Mouse (Mus musculus) frontal cortex, adult (tissue): ENCODE measurements around the gene Neurod2.

Experiments used
- ATAC-seq: cut with Nextera tagmentation; 2 replicates; pipeline ENCODE4 v1.9.2; 2017; ENCODE audit warnings: mild to moderate bottlenecking, moderate library complexity, mixed read lengths; ENCODE audit not compliant: low TSS enrichment

Neurod2 gene

GRCm38 (mm10) chr11:98319120-98319519, 10.3 kb downstream of the Neurod2 start:
- no peak for ATAC-seq

GRCm38 (mm10) chr11:98318421-98319116, 10.9 kb downstream of the Neurod2 start:
- no peak for ATAC-seq

GRCm38 (mm10) chr11:98317479-98317878, 12.0 kb downstream of the Neurod2 start:
- no peak for ATAC-seq

- ATAC-seq, result peak; percentile 77
Observed at GRCm38 (mm10) chr11:98313790-98314323, 15.6 kb downstream of the Neurod2 start.

- no peak for ATAC-seq
Observed at GRCm38 (mm10) chr11:98298484-98299205, 30.8 kb downstream of the Neurod2 start.

GRCm38 (mm10) chr11:98297778-98298177, 31.7 kb downstream of the Neurod2 start:
- no peak for ATAC-seq

- no peak for ATAC-seq
Observed at GRCm38 (mm10) chr11:98296916-98297315, 32.5 kb downstream of the Neurod2 start.

- ATAC-seq, result peak; percentile 64; the same call in 1 of the 2 replicates
Observed at GRCm38 (mm10) chr11:98296277-98296676, 33.2 kb downstream of the Neurod2 start.

GRCm38 (mm10) chr11:98295013-98295585, 34.3 kb downstream of the Neurod2 start:
- no peak for ATAC-seq

GRCm38 (mm10) chr11:98294188-98295012, 35.0 kb downstream of the Neurod2 start:
- ATAC-seq, result peak; percentile 73

- no peak for ATAC-seq
Observed at GRCm38 (mm10) chr11:98293070-98293469, 36.4 kb downstream of the Neurod2 start.

GRCm38 (mm10) chr11:98290906-98291305, 38.5 kb downstream of the Neurod2 start:
- ATAC-seq, result no peak

GRCm38 (mm10) chr11:98289873-98290272, 39.6 kb downstream of the Neurod2 start:
- no peak for ATAC-seq

GRCm38 (mm10) chr11:98287961-98288360, 41.5 kb downstream of the Neurod2 start:
- ATAC-seq, result no peak

- no peak for ATAC-seq
Observed at GRCm38 (mm10) chr11:98287531-98287930, 41.9 kb downstream of the Neurod2 start.

- ATAC-seq, result no peak
Observed at GRCm38 (mm10) chr11:98285368-98285767, 44.1 kb downstream of the Neurod2 start.

GRCm38 (mm10) chr11:98284230-98284629, 45.2 kb downstream of the Neurod2 start:
- ATAC-seq, result peak; percentile 90

GRCm38 (mm10) chr11:98283740-98284139, 45.7 kb downstream of the Neurod2 start:
- no peak for ATAC-seq
